Mouse (Mus musculus): ENCODE data around the gene Zfp827. TPM values are rescaled to one million over a fixed set of nuclear protein-coding genes. Genes with fewer than 3 reads are reported as not detected.

Gene Zfp827
- polyA plus RNA-seq, 1 experiment from 2014 or later = 7.5 TPM

- H3K27ac ChIP-seq = no peak overlapping the region
- no peak overlapping the region for H3K4me3 ChIP-seq
- no peak for ATAC-seq (ENCODE audit: borderline replicate concordance, extremely low read depth, low FRiP score, low TSS enrichment)
- 83% methylated on average over 3 of the region's 3 CpGs for WGBS
- no peak overlapping the region for H3K9ac ChIP-seq
- peaks cover 3% of the 10 kb centered on the region; the same call in 1 of the 2 replicates for H3K4me1 ChIP-seq
- no peaks in the 10 kb centered on the region for H3K27me3 ChIP-seq
- H3K9me3 ChIP-seq = no peaks in the 10 kb centered on the region
- no peak overlapping the region for H3K4me2 ChIP-seq
- peaks cover 9% of the 10 kb centered on the region; the same call in 1 of the 2 replicates for H3K36me3 ChIP-seq
Observed at GRCm38 (mm10) chr8:79073311-79073710, 45.1 kb downstream of the Zfp827 start.

DNA sequence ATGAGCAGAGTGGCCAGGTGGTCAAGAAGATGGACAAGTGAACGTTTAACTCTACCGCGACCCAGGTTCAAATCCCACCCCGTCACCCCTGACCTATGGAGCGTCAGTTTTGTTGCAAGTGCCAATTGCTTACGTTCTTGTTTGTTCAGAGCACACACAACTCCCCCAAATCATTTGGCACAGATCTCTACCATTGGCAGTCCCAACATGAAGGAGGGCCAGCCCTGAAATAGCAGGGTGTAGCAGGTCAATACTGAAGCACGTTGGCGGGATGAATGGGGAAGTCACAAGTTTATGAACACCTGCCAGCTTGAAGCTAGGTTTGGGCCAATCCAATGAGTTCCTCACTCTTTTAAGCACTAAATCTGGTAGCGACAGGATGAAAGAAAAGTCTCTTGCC is 46.7 kb downstream of the Zfp827 start:
- Histone ChIP-seq H3K27ac (no peak overlapping the region), H3K9me3 (no peaks in the 10 kb centered on the region), H3K4me3 (no peak overlapping the region), H3K4me2 (no peak overlapping the region), H3K36me3 (peaks cover 9% of the 10 kb centered on the region; the same call in 1 of the 2 replicates), H3K27me3 (no peaks in the 10 kb centered on the region), H3K9ac (no peak overlapping the region), H3K4me1 (peaks cover 15% of the 10 kb centered on the region; the same call in 1 of the 2 replicates)
- no peak for ATAC-seq (ENCODE audit: borderline replicate concordance, extremely low read depth, low FRiP score, low TSS enrichment)
- WGBS = 64% methylated on average over 9 of the region's 9 CpGs

DNA sequence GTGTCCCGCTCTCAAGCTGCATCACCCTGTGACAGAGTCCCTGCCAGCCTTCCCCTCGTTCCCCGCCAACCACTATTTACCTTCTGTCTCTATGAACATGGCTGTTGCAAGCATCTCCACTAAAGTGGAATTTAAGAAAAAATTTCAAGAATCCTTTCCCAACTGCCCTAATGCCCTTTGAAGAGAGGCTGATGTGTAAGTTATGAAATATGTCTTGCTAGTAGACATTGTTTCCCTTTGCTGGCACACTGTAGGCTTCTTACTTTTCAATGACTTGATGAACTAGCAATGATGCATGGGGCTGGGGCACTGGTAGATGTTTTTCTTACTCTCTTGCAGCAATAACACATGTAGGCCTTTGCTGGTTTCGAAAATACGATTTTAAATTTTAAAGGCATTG is 49.0 kb downstream of the Zfp827 start:
- 69% methylated on average over 5 of the region's 5 CpGs for WGBS
- no peak for ATAC-seq (ENCODE audit: borderline replicate concordance, extremely low read depth, low FRiP score, low TSS enrichment)
- Histone ChIP-seq H3K4me1 (peaks cover 26% of the 10 kb centered on the region), H3K27ac (no peak overlapping the region), H3K36me3 (peaks cover 6% of the 10 kb centered on the region; the same call in 1 of the 2 replicates), H3K27me3 (no peaks in the 10 kb centered on the region), H3K4me3 (no peak overlapping the region), H3K9ac (no peak overlapping the region), H3K4me2 (no peak overlapping the region), H3K9me3 (no peaks in the 10 kb centered on the region)

- Histone ChIP-seq H3K27me3 (no peaks in the 10 kb centered on the region), H3K4me3 (no peak overlapping the region), H3K9ac (no peak overlapping the region), H3K36me3 (peaks cover 6% of the 10 kb centered on the region; the same call in 1 of the 2 replicates), H3K9me3 (no peaks in the 10 kb centered on the region), H3K4me2 (no peak overlapping the region), H3K27ac (no peak overlapping the region), H3K4me1 (peaks cover 40% of the 10 kb centered on the region)
- 64% methylated on average over 11 of the region's 11 CpGs for WGBS
- ATAC-seq (ENCODE audit: borderline replicate concordance, extremely low read depth, low FRiP score, low TSS enrichment) = no peak
Observed at GRCm38 (mm10) chr8:79078556-79079195, 50.4 kb downstream of the Zfp827 start.

- H3K4me2 ChIP-seq = no peak overlapping the region
- H3K9ac ChIP-seq = no peak overlapping the region
- WGBS = 69% methylated on average over 3 of the region's 3 CpGs
- H3K4me3 ChIP-seq = no peak overlapping the region
- ATAC-seq (ENCODE audit: borderline replicate concordance, extremely low read depth, low FRiP score, low TSS enrichment) = no peak
- no peak overlapping the region for H3K27ac ChIP-seq
- H3K4me1 ChIP-seq = peaks cover 45% of the 10 kb centered on the region
- H3K36me3 ChIP-seq = peaks cover 6% of the 10 kb centered on the region; the same call in 1 of the 2 replicates
- no peaks in the 10 kb centered on the region for H3K9me3 ChIP-seq
- no peaks in the 10 kb centered on the region for H3K27me3 ChIP-seq
Observed at GRCm38 (mm10) chr8:79079196-79079561, 50.9 kb downstream of the Zfp827 start.

DNA sequence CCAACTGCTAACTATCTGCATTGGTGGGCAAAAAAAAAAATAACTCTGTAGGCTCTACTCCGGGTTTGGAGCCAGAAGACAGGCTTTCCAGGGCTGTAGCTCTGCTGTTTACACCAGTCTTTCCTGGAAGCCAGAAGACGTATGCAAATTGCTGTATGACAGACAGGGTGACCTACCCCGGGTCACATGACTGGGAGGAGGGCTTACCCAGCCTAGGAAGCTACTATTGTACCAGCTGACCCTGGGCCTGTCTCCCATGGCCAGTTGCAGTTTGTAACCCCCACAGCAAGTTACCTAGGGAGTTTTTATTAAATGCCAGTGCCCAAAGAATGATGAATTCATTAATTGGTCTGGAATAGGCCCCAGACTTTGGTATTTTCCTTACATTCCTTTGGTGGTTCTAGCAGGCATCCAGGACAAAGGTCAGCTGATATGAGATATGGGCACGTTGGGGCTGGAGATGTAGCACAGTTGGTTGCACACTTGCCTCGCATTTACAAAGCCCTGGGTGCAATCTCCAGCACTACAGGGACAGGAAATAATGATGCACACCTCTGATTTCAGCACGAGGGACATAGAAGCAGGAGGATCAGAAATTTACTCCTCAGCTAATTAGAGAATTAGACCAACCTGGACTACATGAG is 52.0 kb downstream of the Zfp827 start:
- H3K4me2 ChIP-seq = no peak overlapping the region
- H3K9ac ChIP-seq = no peak overlapping the region
- H3K36me3 ChIP-seq = peaks cover 6% of the 10 kb centered on the region; the same call in 1 of the 2 replicates
- H3K4me3 ChIP-seq = no peak overlapping the region
- WGBS = 61% methylated on average over 6 of the region's 6 CpGs
- H3K9me3 ChIP-seq = no peaks in the 10 kb centered on the region
- peaks cover 42% of the 10 kb centered on the region for H3K4me1 ChIP-seq
- no peaks in the 10 kb centered on the region for H3K27me3 ChIP-seq
- H3K27ac ChIP-seq = no peak overlapping the region
- no peak for ATAC-seq (ENCODE audit: borderline replicate concordance, extremely low read depth, low FRiP score, low TSS enrichment)

- Histone ChIP-seq H3K9me3 (no peaks in the 10 kb centered on the region), H3K27me3 (no peaks in the 10 kb centered on the region), H3K9ac (no peak overlapping the region), H3K4me2 (no peak overlapping the region), H3K27ac (no peak overlapping the region), H3K4me1 (peaks cover 42% of the 10 kb centered on the region), H3K36me3 (peaks cover under 1% of the 10 kb centered on the region; the same call in 1 of the 2 replicates), H3K4me3 (no peak overlapping the region)
- 47% methylated on average over 4 of the region's 4 CpGs for WGBS
- no peak for ATAC-seq (ENCODE audit: borderline replicate concordance, extremely low read depth, low FRiP score, low TSS enrichment)
Observed at GRCm38 (mm10) chr8:79081333-79081732, 53.1 kb downstream of the Zfp827 start.

DNA sequence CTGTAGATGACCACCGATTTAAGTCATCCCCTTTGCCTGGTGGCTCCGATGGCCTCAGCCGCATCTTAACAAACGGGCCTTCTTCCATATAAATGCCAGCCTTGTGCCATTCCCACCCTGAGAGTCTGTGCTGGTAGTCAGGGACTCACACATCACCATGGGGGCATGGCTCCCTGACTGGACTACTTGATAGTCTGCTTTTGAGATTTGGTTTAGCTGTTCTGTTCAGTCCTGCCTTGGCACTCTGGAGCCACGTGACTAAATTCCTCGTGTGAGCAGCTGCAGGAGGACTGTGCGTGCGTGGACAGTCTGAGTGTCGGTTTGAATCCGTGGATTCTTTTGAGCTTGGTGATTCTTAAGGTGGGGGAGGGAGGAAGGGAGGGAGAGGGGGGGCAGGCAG is 53.7 kb downstream of the Zfp827 start:
- Histone ChIP-seq H3K27me3 (no peaks in the 10 kb centered on the region), H3K4me3 (no peak overlapping the region), H3K9me3 (no peaks in the 10 kb centered on the region), H3K4me1 (peaks cover 42% of the 10 kb centered on the region), H3K4me2 (no peak overlapping the region), H3K27ac (no peak overlapping the region), H3K9ac (no peak overlapping the region), H3K36me3 (no peaks in the 10 kb centered on the region)
- WGBS = 66% methylated on average over 10 of the region's 10 CpGs
- ATAC-seq (ENCODE audit: borderline replicate concordance, extremely low read depth, low FRiP score, low TSS enrichment) = no peak

- Histone ChIP-seq H3K9ac (no peak overlapping the region), H3K36me3 (peaks cover 7% of the 10 kb centered on the region; the same call in 1 of the 2 replicates), H3K4me3 (no peak overlapping the region), H3K4me1 (peaks cover 40% of the 10 kb centered on the region), H3K9me3 (no peaks in the 10 kb centered on the region), H3K4me2 (no peak overlapping the region), H3K27ac (peak overlapping the region; percentile 51), H3K27me3 (no peaks in the 10 kb centered on the region)
- ATAC-seq (ENCODE audit: borderline replicate concordance, extremely low read depth, low FRiP score, low TSS enrichment) = peak; percentile 59; the same call in 1 of the 2 replicates
- WGBS = 58% methylated on average over 18 of the region's 18 CpGs
Observed at GRCm38 (mm10) chr8:79083461-79084358, 55.5 kb downstream of the Zfp827 start.

DNA sequence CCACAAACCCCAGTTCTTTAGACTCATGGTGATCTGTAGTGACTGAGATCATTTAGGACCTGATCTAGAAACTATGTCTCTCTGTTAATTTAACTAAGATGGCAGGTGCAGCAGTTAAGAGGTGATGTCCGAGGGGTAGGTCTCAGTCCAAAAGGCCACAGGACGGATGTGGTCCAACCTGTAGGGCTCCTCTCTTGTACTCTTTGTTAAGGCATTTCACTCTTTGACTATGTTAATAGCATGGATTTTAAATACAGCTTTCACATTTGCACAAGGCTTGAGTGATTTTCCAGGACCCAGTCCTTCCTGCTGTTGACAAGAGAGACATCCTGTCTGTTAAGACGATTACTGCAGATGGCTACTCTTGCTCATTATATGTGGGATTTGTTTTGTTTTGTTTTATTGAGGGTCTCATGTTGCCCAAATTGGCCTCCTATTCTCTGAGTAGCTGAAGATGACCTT is 56.2 kb downstream of the Zfp827 start:
- no peak for ATAC-seq (ENCODE audit: borderline replicate concordance, extremely low read depth, low FRiP score, low TSS enrichment)

DNA sequence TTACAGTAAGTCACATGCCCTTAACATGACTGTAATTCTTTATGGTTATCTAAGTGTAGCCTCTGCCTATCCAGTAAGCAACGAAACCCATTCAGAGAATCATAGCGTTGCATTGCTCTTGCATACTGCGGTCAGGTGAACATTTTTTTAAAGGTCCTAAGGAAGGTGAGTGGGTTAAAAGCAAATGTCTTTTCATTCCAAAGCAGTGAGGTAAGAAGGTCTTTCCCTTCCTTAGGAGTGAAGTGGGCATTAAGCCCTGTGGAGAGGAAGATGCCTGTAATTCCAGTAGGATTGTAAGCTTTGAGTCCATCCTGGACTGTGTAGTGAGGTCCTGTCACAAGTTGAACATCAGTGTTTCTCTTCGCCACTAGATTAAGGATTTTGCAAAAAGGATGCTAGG is 66.2 kb downstream of the Zfp827 start:
- no peak for ATAC-seq (ENCODE audit: borderline replicate concordance, extremely low read depth, low FRiP score, low TSS enrichment)
- H3K27ac ChIP-seq = no peak overlapping the region

More for the DNA sequence above, 56.2 kb downstream of the Zfp827 start:
- no peaks in the 10 kb centered on the region for H3K27me3 ChIP-seq
- H3K27ac ChIP-seq = no peak overlapping the region
- H3K9me3 ChIP-seq = no peaks in the 10 kb centered on the region
- no peak overlapping the region for H3K4me2 ChIP-seq
- no peak overlapping the region for H3K9ac ChIP-seq
- no peak overlapping the region for H3K4me3 ChIP-seq
- WGBS = 85% methylated on average over 3 of the region's 3 CpGs
- H3K4me1 ChIP-seq = peaks cover 37% of the 10 kb centered on the region
- peaks cover 8% of the 10 kb centered on the region; the same call in 1 of the 2 replicates for H3K36me3 ChIP-seq

More for the DNA sequence above, 66.2 kb downstream of the Zfp827 start:
- Histone ChIP-seq H3K9me3 (no peaks in the 10 kb centered on the region), H3K4me2 (no peak overlapping the region), H3K36me3 (peaks cover 11% of the 10 kb centered on the region; the same call in 1 of the 2 replicates), H3K9ac (no peak overlapping the region), H3K4me3 (no peak overlapping the region), H3K27me3 (no peaks in the 10 kb centered on the region), H3K4me1 (no peaks in the 10 kb centered on the region)
- 69% methylated on average over 4 of the region's 4 CpGs for WGBS

Measured in lung, embryonic 15.5 days (tissue).